Mouse (Mus musculus) ES-E14 (cell line): ENCODE results near the gene Sypl2.

Experiments used
- CHD2 ChIP-seq: IDR thresholded peaks from 2 replicates; pipeline ENCODE4 v1.6.1; 2014; ENCODE audit warnings: mild to moderate bottlenecking, low read depth, low read length, inconsistent platforms
- MAFK ChIP-seq: IDR thresholded peaks from 2 replicates; pipeline ENCODE4 v1.6.1; 2014; ENCODE audit warnings: mild to moderate bottlenecking, low read depth, low read length, inconsistent platforms; ENCODE audit not compliant: insufficient read depth
- ZC3H11A ChIP-seq: IDR thresholded peaks from 2 replicates; pipeline ENCODE4 v1.6.1; 2012; ENCODE audit warnings: low read depth, mild to moderate bottlenecking, inconsistent platforms, low read length, borderline replicate concordance
- ZNF384 ChIP-seq: IDR thresholded peaks from 2 replicates; pipeline ENCODE4 v1.6.1; 2012; ENCODE audit warnings: low read depth, low read length, inconsistent platforms

DNA sequence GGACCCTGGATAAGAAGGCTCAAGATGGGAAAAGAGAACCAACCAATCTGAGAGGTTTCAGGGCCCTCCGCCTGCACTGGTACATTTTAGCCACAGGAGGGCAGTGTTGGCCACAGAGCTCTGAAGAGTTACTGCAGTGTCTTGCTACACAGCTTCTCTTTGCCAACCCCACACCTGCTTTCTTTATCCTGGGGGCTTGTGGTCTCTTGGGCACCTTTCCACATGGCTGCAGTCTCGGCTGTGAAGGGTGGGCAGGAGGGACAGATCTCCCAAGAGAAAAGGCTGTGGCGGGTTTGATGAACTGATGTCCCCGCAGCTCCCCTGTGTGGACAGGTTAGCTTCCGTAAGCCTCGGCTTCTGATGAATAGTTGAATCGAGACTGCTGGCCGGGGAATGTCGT is 61.6 kb downstream of the Sypl2 start:
- TF ChIP-seq ZC3H11A: peak; percentile 66; the same call in 1 of the 2 replicates
- no peak for TF ChIP-seq MAFK
- no peak for TF ChIP-seq CHD2
- no peak for TF ChIP-seq ZNF384
